Mouse (Mus musculus) stomach, postnatal 0 days (tissue): Measurements from ENCODE around the gene Pafah1b2. TPM values are rescaled to one million over a fixed set of nuclear protein-coding genes. Genes with fewer than 3 reads are reported as not detected.

ENCODE experiments used
- ATAC-seq: fragments of 200-750 bp; cut with Nextera tagmentation; 2 replicates; pipeline ENCODE4 v1.8.0; 2017; ENCODE audit not compliant: low FRiP score, low TSS enrichment
- DNase-seq: peaks from one replicate; pipeline ENCODE4 v3.0.0-alpha.2; 2016; ENCODE audit warnings: low spot score
- H3K27ac ChIP-seq: fragments of 300-500 bp; sonication (generic); replicated peaks from 2 replicates; pipeline ENCODE4 v1.5.1; 2014; ENCODE audit warnings: mild to moderate bottlenecking, control low read depth
- H3K27me3 ChIP-seq: fragments of 300-500 bp; sonication (generic); 2 replicates; pipeline ENCODE4 v1.6.1; 2014; ENCODE audit warnings: low read length; ENCODE audit not compliant: control insufficient read depth, insufficient read depth
- H3K36me3 ChIP-seq: fragments of 300-500 bp; sonication (generic); 2 replicates; pipeline ENCODE4 v1.6.1; 2014; ENCODE audit warnings: low read length, mixed read lengths; ENCODE audit not compliant: control insufficient read depth, insufficient read depth
- H3K4me1 ChIP-seq: fragments of 300-500 bp; sonication (generic); replicated peaks from 2 replicates; pipeline ENCODE4 v1.6.1; 2014; ENCODE audit warnings: antibody characterized with exemption; ENCODE audit not compliant: control insufficient read depth, insufficient read depth
- H3K4me2 ChIP-seq: fragments of 300-500 bp; sonication (generic); replicated peaks from 2 replicates; pipeline ENCODE4 v1.6.1; 2014; ENCODE audit warnings: low read depth, mild to moderate bottlenecking, control low read depth, moderate library complexity
- H3K4me3 ChIP-seq: fragments of 300-500 bp; sonication (generic); 2 replicates; pipeline ENCODE4 v1.5.1; 2014; ENCODE audit warnings: low read depth, low read length, control low read depth
- H3K9ac ChIP-seq: fragments of 300-500 bp; sonication (generic); 2 replicates; pipeline ENCODE4 v1.6.1; 2014; ENCODE audit warnings: mild to moderate bottlenecking, low read length, control low read depth, mixed read lengths
- H3K9me3 ChIP-seq: fragments of 300-500 bp; sonication (generic); 2 replicates; pipeline ENCODE4 v1.6.1; 2016; ENCODE audit warnings: low read length; ENCODE audit not compliant: control insufficient read depth
- CTCF ChIP-seq: IDR thresholded peaks from 2 replicates; pipeline ENCODE4 v1.5.1; 2016; ENCODE audit warnings: antibody characterized with exemption, low read depth, mild to moderate bottlenecking, moderate library complexity
- EP300 ChIP-seq: optimal IDR thresholded peaks from 2 replicates; pipeline ENCODE3; 2016; ENCODE audit warnings: antibody characterized with exemption
- WGBS: fragments of 180-500 bp; shearing (Covaris S2); extraction: QIAGEN DNeasy Blood & Tissue Kit; methylation state at CpG from one replicate; pipeline ENCODE4 v1.1.7; 2014; 5-methylcytosine and 5-hydroxymethylcytosine counted together
- polyA plus RNA-seq: library from polyadenylated mRNA; unstranded; fragments of >200 nt; fragmentation: Nextera tagmentation; extraction: Ambion mirVana; gene quantifications from 2 replicates; pipeline ENCODE4 v1.2.1, GENCODE M21; 2015

Gene Pafah1b2
- polyA plus RNA-seq, 1 experiment from 2014 or later = 79.0 TPM

- Histone ChIP-seq H3K36me3 (0 out of 2 replicates have a peak, but pooled peaks cover 6% of the 10 kb centered on the region), H3K9ac (no peak overlapping the region), H3K27me3 (no peaks in the 10 kb centered on the region), H3K9me3 (no peaks in the 10 kb centered on the region), H3K4me1 (no peaks in the 10 kb centered on the region), H3K27ac (peak overlapping the region; percentile 40; the same call in 1 of the 2 replicates), H3K4me2 (no peak overlapping the region), H3K4me3 (no peak overlapping the region)
- ATAC-seq = peak; percentile 7; the same call in 1 of the 2 replicates
- 62% methylated on average over 2 of the region's 2 CpGs for WGBS
- TF ChIP-seq EP300 (no peak), CTCF (no peak)
- no peak for DNase-seq
These were observed 50.6 kb downstream of the Pafah1b2 start for GRCm38 (mm10) chr9:45961855-45962254.

- 71% methylated on average over 7 of the region's 7 CpGs for WGBS
- H3K9ac ChIP-seq = no peak overlapping the region
- peak overlapping the region; percentile 35; the same call in 1 of the 2 replicates for H3K27ac ChIP-seq
- ATAC-seq = no peak
- H3K4me1 ChIP-seq = no peaks in the 10 kb centered on the region
- TF ChIP-seq CTCF = no peak
- no peak for TF ChIP-seq EP300
- H3K9me3 ChIP-seq = no peaks in the 10 kb centered on the region
- no peaks in the 10 kb centered on the region for H3K27me3 ChIP-seq
- 0 out of 2 replicates have a peak, but pooled peaks cover 4% of the 10 kb centered on the region for H3K36me3 ChIP-seq
- DNase-seq = no peak
- H3K4me3 ChIP-seq = no peak overlapping the region
- H3K4me2 ChIP-seq = no peak overlapping the region
These were observed 52.8 kb downstream of the Pafah1b2 start for GRCm38 (mm10) chr9:45959661-45960060.

- 0 out of 2 replicates have a peak, but pooled peaks cover 3% of the 10 kb centered on the region for H3K36me3 ChIP-seq
- TF ChIP-seq EP300 (no peak), CTCF (no peak)
- H3K4me2 ChIP-seq = no peak overlapping the region
- no peak overlapping the region for H3K4me3 ChIP-seq
- no peaks in the 10 kb centered on the region for H3K27me3 ChIP-seq
- H3K9ac ChIP-seq = no peak overlapping the region
- H3K27ac ChIP-seq = 0 out of 2 replicates have a peak overlapping the region, but pooled peaks have one; percentile 49
- ATAC-seq = no peak
- H3K4me1 ChIP-seq = peaks cover 1% of the 10 kb centered on the region
- H3K9me3 ChIP-seq = no peaks in the 10 kb centered on the region
- WGBS = 47% methylated on average over 4 of the region's 4 CpGs
- no peak for DNase-seq
These were observed 53.6 kb downstream of the Pafah1b2 start for GRCm38 (mm10) chr9:45958851-45959250.

GRCm38 (mm10) chr9:45958023-45958670, 54.3 kb downstream of the Pafah1b2 start:
- WGBS = 55% methylated on average over 7 of the region's 7 CpGs
- no peak overlapping the region for H3K9ac ChIP-seq
- H3K27me3 ChIP-seq = no peaks in the 10 kb centered on the region
- peaks cover 4% of the 10 kb centered on the region for H3K4me1 ChIP-seq
- ATAC-seq (no peak), DNase-seq (no peak)
- no peaks in the 10 kb centered on the region for H3K9me3 ChIP-seq
- H3K27ac ChIP-seq = no peak overlapping the region
- TF ChIP-seq CTCF = no peak
- 0 out of 2 replicates have a peak, but pooled peaks cover 3% of the 10 kb centered on the region for H3K36me3 ChIP-seq
- H3K4me3 ChIP-seq = no peak overlapping the region
- no peak overlapping the region for H3K4me2 ChIP-seq

GRCm38 (mm10) chr9:45955107-45955963, 57.2 kb downstream of the Pafah1b2 start, which contains the start of gene Sidt2:
Gene Sidt2 (minus strand): TSS chr9:45955258.
- no peaks in the 10 kb centered on the region for H3K27me3 ChIP-seq
- peak within 1 kb of the TSS; percentile 80 for H3K4me2 ChIP-seq
- peak within 1 kb of the TSS; percentile 99 for H3K9ac ChIP-seq
- H3K36me3 ChIP-seq = peaks cover 17% of the 10 kb centered on the region
- H3K27ac ChIP-seq = peak within 1 kb of the TSS; percentile 98
- peak within 1 kb of the TSS; percentile 93 for H3K4me3 ChIP-seq
- peak; percentile 91 for DNase-seq
- peaks cover 4% of the 10 kb centered on the region for H3K4me1 ChIP-seq
- no peaks in the 10 kb centered on the region for H3K9me3 ChIP-seq
- WGBS = under 1% methylated on average over 48 of the region's 48 CpGs
- no peak for TF ChIP-seq EP300
- no peak for TF ChIP-seq CTCF
- peak; percentile 94 for ATAC-seq
